Mouse (Mus musculus): ENCODE data around the gene Tecpr2. TPM values are rescaled to one million over a fixed set of nuclear protein-coding genes. Genes with fewer than 3 reads are reported as not detected.

Gene Tecpr2
- 4.2 TPM for polyA plus RNA-seq (2012; fragmentation: generic; extraction: Trizol)

GRCm38 (mm10) chr12:110889036-110890020 is at the start of gene Tecpr2, which contains the start of gene Cinp:
TSS of gene Tecpr2 (plus strand) at chr12:110889264.
TSS of gene Cinp (minus strand) at chr12:110889145.
- H3K4me2 ChIP-seq (ENCODE audit: low read depth) = peak within 1 kb of the TSS; percentile 100
- H3K4me3 ChIP-seq = peak within 1 kb of the TSS; percentile 92
- peaks cover 53% of the 10 kb centered on the region for H3K79me2 ChIP-seq (ENCODE audit: control insufficient read depth, insufficient read depth)
- TF ChIP-seq SRF (IDR thresholded peaks at IDR 0.05; ENCODE audit: control insufficient read depth, insufficient read length, low read depth) (no peak), TCF12 (IDR thresholded peaks at IDR 0.05; ENCODE audit: insufficient read depth, poor library complexity, severe bottlenecking) (no peak), MYOG (IDR thresholded peaks at IDR 0.05; ENCODE audit: control insufficient read depth in 1 of 3, insufficient read depth in 1 of 3, insufficient read length in 2 of 3, low read depth in 2 of 3) (peak in 1 of 3 experiments; percentile 57), POLR2A (IDR thresholded peaks at IDR 0.05; ENCODE audit: insufficient read length, low read depth) (peak; percentile 82), E2F4 (IDR thresholded peaks at IDR 0.05; ENCODE audit: insufficient read depth) (peak; percentile 82), CEBPB (IDR thresholded peaks at IDR 0.05; ENCODE audit: insufficient read depth, poor library complexity, severe bottlenecking) (no peak), POLR2AphosphoS2 (IDR thresholded peaks at IDR 0.05; ENCODE audit: insufficient read length, low read depth) (peak; percentile 84), REST (IDR thresholded peaks at IDR 0.05; ENCODE audit: insufficient read depth, insufficient read length) (no peak), MYOD1 (IDR thresholded peaks at IDR 0.05; ENCODE audit: control insufficient read depth in 1 of 3, insufficient read length in 2 of 3, low read depth in 2 of 3) (peak in 1 of 3 experiments; percentile 55)
- no peaks in the 10 kb centered on the region for H3K27me3 ChIP-seq (ENCODE audit: control insufficient read depth, insufficient read depth, insufficient read length)
- peak within 1 kb of the TSS; percentile 88 for H3ac ChIP-seq (ENCODE audit: control insufficient read depth, insufficient read length)
- no peaks in the 10 kb centered on the region for H3K36me3 ChIP-seq (ENCODE audit: control insufficient read depth, insufficient read depth)

- no peaks in the 10 kb centered on the region for H3K79me2 ChIP-seq (ENCODE audit: control insufficient read depth, insufficient read depth)
- no peak for TF ChIP-seq MYOG (IDR thresholded peaks at IDR 0.05; ENCODE audit: control insufficient read depth in 1 of 3, insufficient read depth in 1 of 3, insufficient read length in 2 of 3, low read depth in 2 of 3)
- TF ChIP-seq POLR2AphosphoS2 (IDR thresholded peaks at IDR 0.05; ENCODE audit: insufficient read length, low read depth) = peak; percentile 70
- peak; percentile 69 for TF ChIP-seq POLR2A (IDR thresholded peaks at IDR 0.05; ENCODE audit: insufficient read length, low read depth)
- no peaks in the 10 kb centered on the region for H3K36me3 ChIP-seq (ENCODE audit: control insufficient read depth, insufficient read depth)
- peak within 1 kb of the TSS; percentile 95 for H3K4me2 ChIP-seq (ENCODE audit: low read depth)
- H3K4me3 ChIP-seq = peak within 1 kb of the TSS; percentile 47
- H3K27me3 ChIP-seq (ENCODE audit: control insufficient read depth, insufficient read depth, insufficient read length) = no peaks in the 10 kb centered on the region
- no peak within 1 kb of the TSS for H3ac ChIP-seq (ENCODE audit: control insufficient read depth, insufficient read length)
Observed at GRCm38 (mm10) chr12:110840348-110841198, 48.5 kb upstream of the Tecpr2 start, which contains the start of gene Mok. TSS of gene Mok (minus strand) at chr12:110840939.

- Histone ChIP-seq H3K4me2 (ENCODE audit: low read depth) (no peak overlapping the region), H3K79me2 (ENCODE audit: control insufficient read depth, insufficient read depth) (no peaks in the 10 kb centered on the region), H3K36me3 (ENCODE audit: control insufficient read depth, insufficient read depth) (no peaks in the 10 kb centered on the region), H3ac (ENCODE audit: control insufficient read depth, insufficient read length) (no peak overlapping the region), H3K27me3 (ENCODE audit: control insufficient read depth, insufficient read depth, insufficient read length) (no peaks in the 10 kb centered on the region), H3K4me3 (no peak overlapping the region)
- TF ChIP-seq POLR2A (IDR thresholded peaks at IDR 0.05; ENCODE audit: insufficient read length, low read depth) (no peak), E2F4 (IDR thresholded peaks at IDR 0.05; ENCODE audit: insufficient read depth) (no peak), TCF12 (IDR thresholded peaks at IDR 0.05; ENCODE audit: insufficient read depth, poor library complexity, severe bottlenecking) (no peak), MAX (IDR thresholded peaks at IDR 0.05; ENCODE audit: low read depth) (no peak), SRF (IDR thresholded peaks at IDR 0.05; ENCODE audit: control insufficient read depth, insufficient read length, low read depth) (no peak), MYOG (IDR thresholded peaks at IDR 0.05; ENCODE audit: control insufficient read depth in 1 of 3, insufficient read depth in 1 of 3, insufficient read length in 2 of 3, low read depth in 2 of 3) (no peak), REST (IDR thresholded peaks at IDR 0.05; ENCODE audit: insufficient read depth, insufficient read length) (no peak), CEBPB (IDR thresholded peaks at IDR 0.05; ENCODE audit: insufficient read depth, poor library complexity, severe bottlenecking) (no peak), POLR2AphosphoS2 (IDR thresholded peaks at IDR 0.05; ENCODE audit: insufficient read length, low read depth) (no peak), USF1 (IDR thresholded peaks at IDR 0.05; ENCODE audit: low read depth) (no peak), MYOD1 (IDR thresholded peaks at IDR 0.05; ENCODE audit: control insufficient read depth in 1 of 3, insufficient read length in 2 of 3, low read depth in 2 of 3) (no peak), TCF3 (IDR thresholded peaks at IDR 0.05; ENCODE audit: insufficient read length, low read depth) (no peak)
Observed at GRCm38 (mm10) chr12:110841731-110842493, 47.2 kb upstream of the Tecpr2 start.
